Mouse (Mus musculus) embryonic fibroblast, embryonic 13.5 days (primary cell): Measurements from ENCODE around the gene Vamp1. TPM values are rescaled to one million over a fixed set of nuclear protein-coding genes. Genes with fewer than 3 reads are reported as not detected.
"Not testable (repeated sequence)": the region's sequence is repeated elsewhere in the genome, so short reads cannot be mapped to it uniquely, and the experiment has no call there.

ENCODE experiments used
- H3K27ac ChIP-seq: 2 replicates; pipeline ENCODE4 v1.5.1; 2012; ENCODE audit warnings: low read length, control low read depth, inconsistent platforms; ENCODE audit not compliant: insufficient read depth
- H3K4me1 ChIP-seq: 2 replicates; pipeline ENCODE4 v1.6.1; 2011; ENCODE audit warnings: low read length; ENCODE audit not compliant: control insufficient read depth, insufficient read depth
- H3K4me3 ChIP-seq: 2 replicates; pipeline ENCODE4 v1.5.1; 2011; ENCODE audit warnings: mild to moderate bottlenecking, control low read depth, low read length; ENCODE audit not compliant: insufficient read depth
- CTCF ChIP-seq: IDR thresholded peaks from 2 replicates; pipeline ENCODE4 v1.5.1; 2011; ENCODE audit warnings: mild to moderate bottlenecking, control low read depth, low read length, moderate library complexity, borderline replicate concordance; ENCODE audit not compliant: insufficient read depth
- POLR2A ChIP-seq: IDR thresholded peaks from 2 replicates; pipeline ENCODE4 v1.6.1; 2011; ENCODE audit warnings: low read depth, mild to moderate bottlenecking, control low read depth, low read length, moderate library complexity
- polyA plus RNA-seq: library from polyadenylated mRNA; stranded (reverse); fragments of >200 nt; gene quantifications from 2 replicates; pipeline ENCODE4 v1.2.4, GENCODE M21; 2011; ENCODE audit warnings: low read depth; ENCODE audit not compliant: missing spikeins, insufficient read length

Vamp1 gene
- polyA plus RNA-seq, 1 experiment, result 4.3 TPM

- TF ChIP-seq POLR2A (no peak), CTCF (no peak)
- H3K4me1 ChIP-seq, result peaks cover 8% of the 10 kb centered on the region; the same call in 1 of the 2 replicates
- H3K27ac ChIP-seq, result peak overlapping the region; percentile 49
These were observed 41.0 kb downstream of the Vamp1 start for GRCm38 (mm10) chr6:125256222-125256966.

GRCm38 (mm10) chr6:125260006-125260555 lies 44.7 kb downstream of the Vamp1 start:
- Histone ChIP-seq H3K4me3 (no peak overlapping the region), H3K4me1 (peaks cover 8% of the 10 kb centered on the region; the same call in 1 of the 2 replicates), H3K27ac (no peak overlapping the region)
- TF ChIP-seq POLR2A (no peak), CTCF (no peak)

More at GRCm38 (mm10) chr6:125256222-125256966, 41.0 kb downstream of the Vamp1 start:
- H3K4me3 ChIP-seq, result no peak overlapping the region

GRCm38 (mm10) chr6:125264219-125264618 lies 48.9 kb downstream of the Vamp1 start:
- TF ChIP-seq POLR2A (no peak), CTCF (no peak)
- Histone ChIP-seq H3K4me1 (no peaks in the 10 kb centered on the region), H3K4me3 (no peak overlapping the region), H3K27ac (no peak overlapping the region)

- Histone ChIP-seq H3K27ac (no peak overlapping the region), H3K4me1 (no peaks in the 10 kb centered on the region), H3K4me3 (no peak overlapping the region)
- no peak for TF ChIP-seq CTCF
- no peak for TF ChIP-seq POLR2A
These were observed 49.9 kb downstream of the Vamp1 start for GRCm38 (mm10) chr6:125265239-125265638.

GRCm38 (mm10) chr6:125266091-125266490 lies 50.7 kb downstream of the Vamp1 start:
- no peak overlapping the region for H3K27ac ChIP-seq
- H3K4me3 ChIP-seq, result no peak overlapping the region
- H3K4me1 ChIP-seq, result no peaks in the 10 kb centered on the region
- no peak for TF ChIP-seq POLR2A
- no peak for TF ChIP-seq CTCF

GRCm38 (mm10) chr6:125266600-125266999 lies 51.2 kb downstream of the Vamp1 start:
- not testable (repeated sequence) for H3K4me1 ChIP-seq, H3K4me3 ChIP-seq, H3K27ac ChIP-seq

- H3K27ac ChIP-seq, result no peak overlapping the region
- no peaks in the 10 kb centered on the region for H3K4me1 ChIP-seq
- H3K4me3 ChIP-seq, result no peak overlapping the region
- TF ChIP-seq POLR2A, result no peak
- no peak for TF ChIP-seq CTCF
These were observed 52.1 kb downstream of the Vamp1 start for GRCm38 (mm10) chr6:125267469-125267868.

DNA sequence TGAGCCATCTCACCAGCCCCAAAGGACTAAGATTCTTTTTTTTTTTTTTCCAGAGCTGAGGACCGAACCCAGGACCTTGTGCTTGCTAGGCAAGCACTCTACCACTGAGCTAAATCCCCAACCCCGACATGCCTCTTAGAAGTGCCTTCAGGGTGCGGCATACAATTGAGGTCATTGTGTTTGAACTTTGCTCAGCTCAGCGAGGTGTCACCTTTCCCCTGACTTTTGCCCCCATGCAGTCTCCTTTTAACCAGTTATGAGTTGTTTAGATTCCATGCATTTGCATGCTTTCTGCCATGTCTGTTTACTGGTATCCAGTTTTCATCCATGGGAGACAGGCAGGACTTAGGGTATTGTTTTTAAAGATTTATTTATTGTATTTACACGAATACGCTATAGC lies 53.4 kb downstream of the Vamp1 start:
- no peak for TF ChIP-seq CTCF
- TF ChIP-seq POLR2A, result no peak
- H3K27ac ChIP-seq, result no peak overlapping the region
- no peak overlapping the region for H3K4me3 ChIP-seq
- H3K4me1 ChIP-seq, result no peaks in the 10 kb centered on the region

DNA sequence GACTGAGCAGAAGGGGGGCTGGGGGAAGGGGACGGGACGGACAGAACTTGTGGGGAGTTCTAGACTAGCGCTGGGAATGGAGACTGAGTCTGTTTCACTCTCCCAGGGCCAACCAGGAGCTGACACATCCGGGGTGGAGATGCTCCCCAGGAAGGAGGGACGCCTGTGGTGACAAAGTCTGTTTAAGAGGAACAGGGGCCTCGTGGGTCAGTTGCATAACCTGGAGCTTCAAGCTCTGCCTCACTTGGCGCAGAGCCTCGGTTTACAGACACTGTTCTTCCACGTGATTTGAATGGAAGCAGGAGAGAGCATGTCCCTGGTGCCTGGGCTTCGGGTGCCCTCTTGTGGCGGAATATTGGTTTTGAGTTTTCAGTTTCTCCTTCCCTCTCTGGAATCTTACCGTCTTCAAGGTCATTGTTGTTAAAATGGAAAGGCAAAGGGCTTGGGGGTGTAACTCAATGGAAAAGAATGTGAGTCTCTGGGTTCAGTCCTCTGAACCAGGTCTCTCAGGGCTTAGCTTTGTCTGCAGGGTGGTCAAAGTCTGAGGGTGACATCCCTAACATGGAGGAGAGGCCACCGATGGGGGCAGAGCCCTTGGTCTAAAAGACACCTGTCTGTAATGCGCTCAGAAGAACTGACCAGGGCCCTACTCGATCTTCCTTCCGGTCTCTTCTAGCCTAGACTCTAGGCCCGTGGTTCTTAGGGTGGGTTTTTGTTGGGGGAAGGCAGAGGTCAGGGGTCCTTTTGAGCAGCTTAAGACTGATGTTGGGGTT lies 56.3 kb downstream of the Vamp1 start:
- TF ChIP-seq POLR2A (no peak), CTCF (peak; percentile 83; the same call in 1 of the 2 replicates)
- no peak overlapping the region for H3K27ac ChIP-seq
- H3K4me1 ChIP-seq, result no peaks in the 10 kb centered on the region
- H3K4me3 ChIP-seq, result no peak overlapping the region

GRCm38 (mm10) chr6:125272228-125272785 lies 57.0 kb downstream of the Vamp1 start:
- no peak overlapping the region for H3K4me3 ChIP-seq
- no peak for TF ChIP-seq POLR2A
- no peak for TF ChIP-seq CTCF
- no peaks in the 10 kb centered on the region for H3K4me1 ChIP-seq
- no peak overlapping the region for H3K27ac ChIP-seq
